Mouse (Mus musculus): ENCODE measurements at regions not wholly inside any gene's neighbourhood (a gene's known extent, or its start where the extent isn't known, plus 50 kb on each side); places are given as distances from the start of the nearest gene placed in this dataset.

- peak overlapping the region; percentile 91 for H3K27ac ChIP-seq
- no peak for TF ChIP-seq CTCF (conservative IDR thresholded peaks at IDR 0.05)
- H3K4me3 ChIP-seq: no peak overlapping the region
- peak; percentile 37 to 53 for DNase-seq (ENCODE audit: low spot score in 2 of 2)
Observed at GRCm38 (mm10) chr17:83954291-83955057, 106.7 kb upstream of the Haao start.

DNA sequence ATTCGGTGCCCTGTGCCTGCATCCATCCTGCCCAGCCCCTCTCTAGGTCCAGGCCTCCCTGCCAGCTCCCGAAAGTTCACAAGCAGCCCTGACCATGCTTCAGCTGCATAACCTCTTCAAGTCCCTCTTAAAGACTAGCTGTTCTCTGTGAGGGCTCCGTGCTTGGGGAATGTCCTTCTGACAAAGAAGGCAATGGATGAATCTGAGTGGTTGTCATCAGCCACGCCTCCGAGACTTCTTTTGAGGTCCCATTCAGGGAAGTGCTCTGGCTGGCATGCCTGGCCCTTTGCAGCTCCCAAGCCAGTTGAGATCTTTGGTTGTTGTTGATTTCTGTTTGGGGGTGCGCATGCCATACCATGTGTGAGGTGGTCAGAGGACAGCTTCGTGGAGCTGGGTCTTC lies 105.9 kb upstream of the Haao start:
- H3K4me3 ChIP-seq: no peak overlapping the region
- no peak for DNase-seq (ENCODE audit: low spot score in 2 of 2)
- no peak for TF ChIP-seq CTCF (conservative IDR thresholded peaks at IDR 0.05)
- peak overlapping the region; percentile 91 for H3K27ac ChIP-seq

- no peak for DNase-seq (ENCODE audit: low spot score in 2 of 2)
- Histone ChIP-seq H3K27ac (no peak overlapping the region), H3K4me3 (no peak overlapping the region)
- TF ChIP-seq CTCF (conservative IDR thresholded peaks at IDR 0.05): no peak
Observed at GRCm38 (mm10) chr17:83946718-83947117, 99.0 kb upstream of the Haao start.

DNA sequence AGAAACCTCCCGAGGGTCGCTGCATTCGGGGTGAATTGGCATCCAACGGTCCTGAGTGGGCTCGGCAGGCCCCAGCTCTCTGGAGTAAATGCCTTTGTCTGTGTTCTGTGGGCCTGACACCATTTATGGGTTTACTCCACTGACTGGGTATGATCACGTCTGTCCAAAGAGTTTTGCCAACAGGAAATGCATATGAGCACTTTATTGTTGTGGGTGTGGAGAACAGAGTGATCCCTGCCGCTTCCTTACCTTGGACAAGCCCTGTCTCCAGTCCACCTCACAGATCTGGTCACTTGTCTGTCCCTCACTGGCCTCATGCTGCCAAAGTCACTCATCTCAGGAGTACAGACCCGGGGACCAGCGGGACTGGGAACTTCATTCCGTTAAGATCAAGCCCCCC lies 91.6 kb upstream of the Haao start:
- Histone ChIP-seq H3K27ac (peak overlapping the region; percentile 68), H3K4me3 (no peak overlapping the region)
- TF ChIP-seq CTCF (conservative IDR thresholded peaks at IDR 0.05): no peak
- no peak for DNase-seq (ENCODE audit: low spot score in 2 of 2)

DNA sequence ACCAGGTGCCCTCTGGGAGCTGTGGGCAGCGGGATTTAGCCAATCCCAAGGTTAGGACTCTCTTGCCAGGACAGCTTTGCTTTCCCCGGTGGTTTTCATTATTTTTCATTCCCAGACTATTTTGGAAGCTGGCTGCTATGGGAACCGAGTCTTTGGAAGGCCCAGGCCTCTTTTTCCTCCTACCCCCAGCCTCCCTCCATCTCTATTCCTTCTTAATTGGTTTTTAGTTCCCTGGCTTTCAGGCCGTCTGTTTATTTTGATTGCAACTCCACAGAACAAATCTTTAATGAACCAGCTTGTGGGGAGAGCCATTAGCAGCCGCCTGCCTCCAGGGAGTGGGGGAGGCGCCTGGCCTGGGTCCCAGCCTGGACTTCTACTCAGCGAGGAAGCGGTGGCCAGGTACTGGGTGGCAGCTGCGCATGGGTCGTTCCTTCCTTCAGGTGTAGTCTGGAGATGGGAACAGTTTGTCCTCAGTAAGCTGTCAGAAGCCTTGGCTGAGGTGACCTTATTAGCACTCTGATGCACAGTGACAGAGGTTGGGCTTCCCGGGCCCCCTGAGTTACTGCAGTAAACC lies 91.0 kb upstream of the Haao start:
- DNase-seq (ENCODE audit: low spot score in 2 of 2): peak; percentile 58 to 84
- H3K27ac ChIP-seq: peak overlapping the region; percentile 68
- no peak for TF ChIP-seq CTCF (conservative IDR thresholded peaks at IDR 0.05)
- H3K4me3 ChIP-seq: no peak overlapping the region

DNA sequence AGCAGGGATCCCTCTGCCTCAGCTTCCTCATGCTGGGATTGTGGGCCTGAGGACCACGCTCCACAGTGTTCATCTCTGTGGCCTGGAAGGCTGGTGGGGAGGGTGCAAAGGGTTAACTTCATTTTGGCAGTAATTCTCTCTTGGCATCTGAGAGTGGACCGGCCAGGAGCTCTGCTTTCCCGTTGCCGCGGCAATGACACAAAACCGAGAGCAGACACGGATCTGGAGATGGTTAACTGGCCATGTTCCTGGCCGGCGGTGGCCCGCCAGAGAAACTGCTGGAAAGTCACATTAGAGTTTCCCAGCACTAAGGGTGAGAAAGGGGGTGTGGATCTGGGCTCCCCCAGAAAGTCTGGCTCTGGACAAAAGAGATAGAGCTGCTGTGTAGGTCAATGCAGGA lies 89.8 kb upstream of the Haao start:
- no peak for TF ChIP-seq CTCF (conservative IDR thresholded peaks at IDR 0.05)
- Histone ChIP-seq H3K27ac (peak overlapping the region; percentile 68), H3K4me3 (no peak overlapping the region)
- DNase-seq (ENCODE audit: low spot score in 2 of 2): peak in 1 of 2 experiments; percentile 49

- Histone ChIP-seq H3K27ac (0 out of 2 replicates have a peak overlapping the region, but pooled peaks have one; percentile 48), H3K4me3 (no peak overlapping the region)
- TF ChIP-seq CTCF (conservative IDR thresholded peaks at IDR 0.05): no peak
- DNase-seq (ENCODE audit: low spot score in 2 of 2): no peak
Observed at GRCm38 (mm10) chr17:83936677-83937076, 88.9 kb upstream of the Haao start.

DNA sequence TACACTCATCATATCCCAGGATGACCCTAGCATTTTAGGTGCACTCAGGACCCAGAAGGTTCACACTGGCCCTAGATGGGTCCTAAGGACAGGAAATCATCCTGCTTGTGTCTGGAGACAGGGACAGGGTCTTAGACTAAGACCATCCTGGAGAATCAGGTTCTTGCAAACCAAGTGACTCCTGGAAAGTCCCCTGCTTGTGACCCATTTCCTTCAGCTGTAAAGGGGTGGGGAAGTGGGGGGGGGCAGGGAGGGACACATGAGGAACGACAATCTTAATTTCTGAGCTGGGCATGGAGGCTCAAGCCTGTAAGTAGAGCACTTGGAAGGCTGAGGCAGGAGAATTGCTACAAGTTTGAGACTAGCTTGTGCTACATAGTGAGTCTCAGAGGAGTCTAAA lies 88.2 kb upstream of the Haao start:
- Histone ChIP-seq H3K4me3 (no peak overlapping the region), H3K27ac (0 out of 2 replicates have a peak overlapping the region, but pooled peaks have one; percentile 14)
- TF ChIP-seq CTCF (conservative IDR thresholded peaks at IDR 0.05): no peak
- DNase-seq (ENCODE audit: low spot score in 2 of 2): no peak

DNA sequence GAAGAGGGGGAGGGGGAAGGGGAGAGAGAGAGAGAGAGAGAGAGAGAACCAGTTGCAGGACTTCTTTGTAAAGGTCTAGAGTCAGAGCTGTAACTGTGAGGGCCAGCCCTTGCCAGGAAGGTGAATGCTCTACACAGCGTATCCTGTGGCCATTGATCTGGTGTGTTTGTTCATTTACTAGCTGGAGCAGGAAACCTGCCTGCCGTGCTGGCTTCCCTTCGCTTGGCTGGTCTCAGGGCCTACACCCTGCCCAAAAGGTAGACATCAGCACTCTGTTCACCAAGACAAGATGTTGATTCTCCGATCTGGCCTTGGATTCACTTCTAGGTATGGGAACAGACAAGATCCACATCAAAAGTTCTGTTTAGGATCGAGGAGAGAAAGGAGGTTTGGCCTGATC lies 87.5 kb upstream of the Haao start:
- no peak for TF ChIP-seq CTCF (conservative IDR thresholded peaks at IDR 0.05)
- no peak overlapping the region for H3K4me3 ChIP-seq

DNA sequence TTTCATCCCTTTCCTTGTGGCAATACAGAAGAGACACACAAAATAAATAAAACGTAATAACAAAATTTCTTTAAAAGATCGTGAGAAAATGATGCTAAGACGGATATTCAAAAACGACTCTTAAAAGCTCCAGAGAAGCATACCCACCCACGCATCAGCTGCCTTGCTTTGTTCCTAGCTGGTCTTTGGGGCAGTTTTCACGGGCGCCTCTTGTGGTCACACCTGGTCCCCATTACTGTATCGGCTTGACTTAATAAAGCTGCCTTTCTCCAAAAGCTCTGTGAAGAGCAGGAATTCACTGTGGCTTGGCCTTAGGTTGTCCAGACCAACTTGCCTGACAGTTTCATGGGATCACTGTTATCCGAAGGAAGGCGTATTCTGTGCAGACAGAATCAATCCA lies 86.0 kb upstream of the Haao start:
- no peak overlapping the region for H3K4me3 ChIP-seq
- DNase-seq (ENCODE audit: low spot score in 2 of 2): no peak

More for the DNA sequence above, 87.5 kb upstream of the Haao start:
- 0 out of 2 replicates have a peak overlapping the region, but pooled peaks have one; percentile 14 for H3K27ac ChIP-seq
- DNase-seq (ENCODE audit: low spot score in 2 of 2): no peak

GRCm38 (mm10) chr17:83930401-83930800 lies 82.6 kb upstream of the Haao start:
- Histone ChIP-seq H3K27ac (no peak overlapping the region), H3K4me3 (no peak overlapping the region)
- no peak for DNase-seq (ENCODE audit: low spot score in 2 of 2)
- peak; percentile 33; the same call in 1 of the 2 replicates for TF ChIP-seq CTCF (conservative IDR thresholded peaks at IDR 0.05)

More for the DNA sequence above, 86.0 kb upstream of the Haao start:
- TF ChIP-seq CTCF (conservative IDR thresholded peaks at IDR 0.05): peak; percentile 35
- no peak overlapping the region for H3K27ac ChIP-seq

DNA sequence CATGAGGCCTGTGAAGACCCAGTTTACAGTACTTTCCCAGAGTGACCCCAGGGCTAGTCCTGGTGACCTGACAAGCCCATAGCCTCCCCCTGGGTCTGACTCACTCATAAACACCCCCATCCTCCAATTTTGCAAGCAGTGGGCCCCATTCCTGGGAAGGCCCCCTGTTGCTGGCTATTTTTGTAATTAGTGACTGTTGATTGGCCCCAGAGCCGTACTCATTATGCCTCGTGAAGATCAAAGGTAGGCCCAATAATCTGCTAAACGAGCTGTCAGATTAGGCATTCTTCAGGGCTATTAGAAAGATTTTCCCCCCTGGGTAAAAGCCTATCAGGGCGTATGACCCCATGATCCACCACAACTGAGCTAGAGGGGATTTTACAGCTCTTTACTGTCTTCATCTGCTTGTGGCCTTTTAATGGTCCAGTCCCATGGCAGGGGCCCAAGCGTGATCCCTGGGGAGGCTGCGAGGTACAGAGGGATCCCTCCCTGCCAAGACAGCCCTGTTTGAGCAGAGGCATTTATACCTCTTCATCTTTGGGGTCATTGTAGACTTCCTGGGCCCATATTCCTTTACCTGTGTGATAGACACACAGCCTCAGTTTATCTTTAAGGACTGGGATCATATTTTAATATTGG lies 80.1 kb upstream of the Haao start:
- Histone ChIP-seq H3K27ac (no peak overlapping the region), H3K4me3 (no peak overlapping the region)
- DNase-seq (ENCODE audit: low spot score in 2 of 2): no peak
- TF ChIP-seq CTCF (conservative IDR thresholded peaks at IDR 0.05): no peak

DNA sequence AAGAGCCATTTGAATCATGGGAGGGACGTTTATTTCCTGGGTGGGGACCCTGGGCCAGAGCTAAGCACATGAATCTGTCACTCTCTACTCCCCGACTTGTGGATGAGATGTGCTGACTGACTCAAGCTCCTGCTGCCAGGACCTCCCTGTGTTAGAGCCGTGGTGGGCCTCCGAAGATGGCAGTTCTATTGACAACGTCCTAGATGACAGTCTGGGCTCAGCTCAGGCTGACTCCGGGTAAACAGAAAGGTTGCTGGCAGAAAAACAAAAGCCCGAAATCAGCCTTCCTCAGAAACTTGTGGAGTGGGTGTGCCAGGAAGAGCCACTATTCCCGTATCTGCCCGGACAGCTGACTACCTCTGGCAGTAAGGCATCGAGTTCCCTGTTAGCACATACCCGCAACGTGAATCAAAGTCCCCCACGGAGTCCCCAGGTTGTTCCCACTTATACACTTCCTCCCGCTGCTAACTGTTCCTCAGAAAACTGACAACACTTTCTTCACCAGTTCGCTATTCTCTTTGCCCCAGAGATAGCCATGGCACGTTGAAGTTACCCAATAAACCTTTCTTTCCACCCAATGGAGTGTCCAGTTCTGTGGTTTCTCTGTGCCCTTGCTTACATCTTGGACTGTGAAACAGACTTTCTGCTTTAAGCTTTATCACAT lies 76.6 kb upstream of the Haao start:
- no peak overlapping the region for H3K27ac ChIP-seq
- H3K4me3 ChIP-seq: no peak overlapping the region
- no peak for TF ChIP-seq CTCF (conservative IDR thresholded peaks at IDR 0.05)
- DNase-seq (ENCODE audit: low spot score in 2 of 2): no peak
